Mouse (Mus musculus) brain, adult 10 weeks (tissue): ENCODE results near the gene Ybey. TPM values are rescaled to one million over a fixed set of nuclear protein-coding genes. Genes with fewer than 3 reads are reported as not detected.

Experiments used
- polyA plus RNA-seq: library from polyadenylated mRNA; stranded (reverse); fragments of 350-450 nt; fragmentation: Illumina TruSeq; extraction: RNeasy Lipid Tissue Mini Kit (QIAGEN cat#74804); gene quantifications from one replicate; pipeline ENCODE4 v1.2.3, GENCODE M21; 2015; ENCODE audit warnings: low read depth, low replicate concordance

Gene Ybey
- 3.3 TPM for polyA plus RNA-seq

DNA sequence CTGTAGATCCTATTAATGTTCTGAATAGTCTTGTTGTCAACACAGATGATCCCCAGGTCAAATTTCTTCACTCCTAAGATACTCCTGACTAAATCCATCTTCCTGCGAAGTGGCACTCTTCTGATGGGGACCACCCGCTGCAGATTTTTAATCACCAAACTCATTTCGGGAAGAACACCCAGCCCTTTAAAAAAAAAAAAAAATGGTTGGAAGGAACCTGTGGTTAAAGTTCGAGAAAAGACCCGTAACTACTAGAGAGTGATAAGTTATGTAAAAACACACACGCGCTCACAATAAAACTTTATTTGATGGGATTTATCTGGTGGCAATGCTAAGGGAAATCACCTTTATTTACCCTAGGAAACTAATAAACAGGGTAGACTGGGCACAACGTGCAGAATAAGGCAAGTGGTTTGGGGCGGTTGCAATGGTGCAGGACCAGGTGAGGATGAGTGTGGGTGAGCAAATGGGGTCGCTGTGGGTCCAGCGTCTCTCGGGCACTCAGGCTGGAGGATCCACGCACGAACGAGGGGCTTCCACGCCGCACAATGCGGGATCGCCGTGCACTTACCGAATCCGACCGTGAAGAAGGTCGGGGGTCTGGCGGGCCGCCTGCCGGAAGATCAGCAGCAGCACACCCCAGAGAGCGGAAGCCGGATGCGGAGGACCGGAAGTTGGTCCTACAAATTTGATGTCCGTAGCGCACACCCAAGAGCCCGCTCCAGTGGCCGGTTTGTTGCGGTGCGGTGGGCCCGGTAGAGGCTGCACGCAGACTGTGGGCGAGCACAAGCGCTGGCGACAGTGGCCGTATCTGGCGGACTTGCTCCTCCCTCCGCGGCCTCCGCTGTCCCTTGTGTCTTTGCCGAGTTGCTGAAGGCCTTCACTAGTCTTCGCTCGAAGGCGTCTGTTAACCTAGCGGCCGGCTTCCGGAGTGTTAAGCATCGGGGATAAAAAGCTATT, at the start of gene Ybey, which contains the start of gene Mcm3ap:
Ybey (minus strand) TSS at position 912 of the 960 bp plus-strand sequence.
Mcm3ap (plus strand) TSS at position 725 of the 960 bp plus-strand sequence.

DNA sequence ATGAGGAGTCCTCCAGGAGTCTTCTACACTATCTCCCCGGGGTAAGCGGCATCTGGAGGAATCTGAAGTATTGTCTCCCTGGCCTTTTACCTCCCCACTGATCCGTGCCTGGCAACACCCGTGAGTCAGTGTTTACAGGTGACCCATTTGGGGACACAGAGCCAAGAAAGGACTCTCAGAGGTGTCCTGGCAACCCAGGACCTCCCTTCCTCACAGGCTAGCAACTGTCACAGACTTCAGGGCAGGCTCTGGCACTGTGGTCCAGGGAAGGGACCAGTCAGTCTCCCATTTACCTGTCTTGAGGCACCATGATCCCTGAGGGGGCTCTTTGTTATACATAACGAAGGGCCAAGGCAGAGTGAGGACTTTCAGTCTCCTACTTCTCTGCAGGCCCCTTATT, 20.1 kb downstream of the Ybey start, which contains the start of gene 2610028H24Rik:
2610028H24Rik (plus strand) TSS at position 231 of the 400 bp plus-strand sequence.

DNA sequence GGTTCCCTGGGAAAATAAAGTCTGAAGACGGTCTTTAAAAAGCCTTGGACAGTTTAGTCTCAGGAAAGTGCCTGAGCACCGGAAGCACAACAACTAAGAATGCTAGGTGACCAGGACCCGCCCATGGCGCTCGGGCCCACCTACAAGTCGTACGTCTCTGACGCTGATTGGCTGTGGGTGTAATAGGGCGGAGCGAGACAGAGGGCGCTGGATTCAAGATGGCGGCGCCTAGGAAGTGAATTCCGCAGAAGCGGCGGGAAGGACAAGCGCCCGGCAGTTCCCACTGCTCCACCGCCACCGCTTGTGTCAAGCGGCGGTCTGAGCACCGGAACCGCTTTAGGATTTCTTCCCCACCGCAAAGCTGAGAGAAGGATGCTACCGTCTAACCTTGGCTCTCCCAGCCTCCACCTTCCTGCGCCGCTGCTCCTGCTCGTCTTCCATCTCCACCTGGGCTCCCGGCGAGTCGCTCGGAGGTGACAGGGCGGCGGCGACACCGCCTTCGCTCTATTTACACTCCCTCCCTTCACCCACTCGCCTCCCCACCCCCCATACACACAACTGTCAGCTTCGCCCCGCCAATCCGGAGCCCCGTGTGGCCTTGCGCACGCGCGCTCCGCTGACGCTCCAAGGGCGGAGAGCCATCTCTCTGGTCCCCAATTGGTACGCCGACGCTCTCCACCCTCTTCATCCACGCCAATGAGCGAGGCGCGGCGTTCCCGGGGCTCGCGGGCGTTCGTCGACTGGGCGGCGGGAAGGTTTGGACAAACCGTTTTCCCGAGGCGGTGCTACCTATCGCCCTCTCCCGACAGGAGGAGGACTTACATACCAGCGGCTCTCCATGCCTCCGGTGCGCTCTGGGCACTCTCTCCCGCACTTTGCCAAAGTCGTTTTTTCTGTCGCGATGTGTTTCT, 26.5 kb downstream of the Ybey start, which contains the start of gene Pcnt:
Pcnt (minus strand) TSS at position 609 of the 911 bp plus-strand sequence.

DNA sequence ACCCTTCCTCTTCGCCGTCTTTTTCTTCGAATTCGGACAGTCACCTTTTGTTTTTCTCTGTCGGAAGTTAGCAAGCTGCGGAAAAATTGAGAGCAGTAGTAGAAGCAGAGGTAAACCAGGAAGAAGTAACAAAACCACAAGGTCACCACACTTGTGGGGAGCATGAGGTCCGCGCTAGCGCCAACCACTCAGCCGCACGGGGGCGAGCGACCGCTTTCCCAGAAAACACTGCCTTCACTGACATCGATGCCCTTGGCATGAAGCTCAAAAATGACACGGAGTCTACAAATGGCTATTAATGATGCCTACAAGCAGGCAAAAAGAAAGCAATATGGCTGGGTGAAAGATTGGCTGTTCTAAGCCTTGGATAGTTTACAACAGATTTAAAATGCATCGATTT, 28.6 kb downstream of the Ybey start, which contains the start of gene AC141477.1:
AC141477.1 (minus strand) TSS at position 164 of the 400 bp plus-strand sequence.

Other genes with a start within 250 kb of the Ybey start
- gene Prmt2, start 231.2 kb downstream of the Ybey start, polyA plus RNA-seq = 70.6 TPM
- gene S100b, start 215.3 kb downstream of the Ybey start, polyA plus RNA-seq = 268 TPM
- gene Dip2a, start 123.8 kb downstream of the Ybey start, polyA plus RNA-seq = 42.7 TPM
- gene AC141477.1, start 28.7 kb downstream of the Ybey start, polyA plus RNA-seq = not detected
- gene Pcnt, start 26.3 kb downstream of the Ybey start, polyA plus RNA-seq = 18.6 TPM
- gene 2610028H24Rik, start 20.0 kb downstream of the Ybey start, polyA plus RNA-seq = not detected
- gene Mcm3ap, start 187 bp downstream of the Ybey start, polyA plus RNA-seq = 37.0 TPM
- 27.9 TPM for gene Lss, start 62.5 kb upstream of the Ybey start, polyA plus RNA-seq
- gene Spatc1l, start 93.2 kb upstream of the Ybey start, polyA plus RNA-seq = not detected
- gene Ftcd, start 106.5 kb upstream of the Ybey start, polyA plus RNA-seq = not detected
- gene Col6a2, start 154.5 kb upstream of the Ybey start, polyA plus RNA-seq = 8.7 TPM